Mouse (Mus musculus): ENCODE measurements around the gene Slc38a7. TPM values are rescaled to one million over a fixed set of nuclear protein-coding genes. Genes with fewer than 3 reads are reported as not detected.

Gene Slc38a7
- polyA plus RNA-seq, 1 experiment: 14.9 TPM

DNA sequence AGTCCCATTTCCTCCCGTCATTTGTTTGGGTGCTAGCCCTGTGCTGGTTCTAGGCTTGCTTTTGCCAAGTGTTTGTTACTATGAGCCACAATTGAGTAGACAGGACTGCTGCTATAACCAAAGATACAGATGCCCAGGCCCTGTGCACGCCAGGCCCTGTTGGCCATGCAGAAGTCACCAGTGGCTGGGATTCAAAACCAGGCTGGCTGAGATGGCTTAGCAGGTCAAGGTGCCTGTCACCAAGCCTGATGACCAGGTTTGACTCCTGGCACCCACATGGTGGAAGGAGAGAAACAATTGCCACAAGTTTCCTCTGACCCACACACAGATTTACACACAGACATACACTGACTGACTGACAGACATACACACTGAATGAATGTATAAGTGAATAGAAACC, 3.0 kb downstream of the Slc38a7 start:
- H3K27me3 ChIP-seq (ENCODE audit: control insufficient read depth, insufficient read depth, low read length): no peaks in the 10 kb centered on the region
- no peak overlapping the region for H3K27ac ChIP-seq (ENCODE audit: insufficient read depth, low read depth, low read length)
- 99% methylated on average over 2 of the region's 2 CpGs for WGBS
- no peak overlapping the region for H3K4me3 ChIP-seq (ENCODE audit: low read depth, low read length)
- H3K36me3 ChIP-seq (ENCODE audit: control insufficient read depth, insufficient read depth, low read length): peaks cover 6% of the 10 kb centered on the region; the same call in 1 of the 2 replicates
- H3K4me1 ChIP-seq (ENCODE audit: control insufficient read depth, insufficient read depth, insufficient read length, low read length): peaks cover 3% of the 10 kb centered on the region; the same call in 1 of the 2 replicates
- TF ChIP-seq POLR2A (IDR thresholded peaks at IDR 0.05; ENCODE audit: low read depth, low read length) (no peak), CTCF (IDR thresholded peaks at IDR 0.05; ENCODE audit: extremely low read depth, insufficient read length, insufficient replicate concordance, low read depth, low read length) (no peak)

DNA sequence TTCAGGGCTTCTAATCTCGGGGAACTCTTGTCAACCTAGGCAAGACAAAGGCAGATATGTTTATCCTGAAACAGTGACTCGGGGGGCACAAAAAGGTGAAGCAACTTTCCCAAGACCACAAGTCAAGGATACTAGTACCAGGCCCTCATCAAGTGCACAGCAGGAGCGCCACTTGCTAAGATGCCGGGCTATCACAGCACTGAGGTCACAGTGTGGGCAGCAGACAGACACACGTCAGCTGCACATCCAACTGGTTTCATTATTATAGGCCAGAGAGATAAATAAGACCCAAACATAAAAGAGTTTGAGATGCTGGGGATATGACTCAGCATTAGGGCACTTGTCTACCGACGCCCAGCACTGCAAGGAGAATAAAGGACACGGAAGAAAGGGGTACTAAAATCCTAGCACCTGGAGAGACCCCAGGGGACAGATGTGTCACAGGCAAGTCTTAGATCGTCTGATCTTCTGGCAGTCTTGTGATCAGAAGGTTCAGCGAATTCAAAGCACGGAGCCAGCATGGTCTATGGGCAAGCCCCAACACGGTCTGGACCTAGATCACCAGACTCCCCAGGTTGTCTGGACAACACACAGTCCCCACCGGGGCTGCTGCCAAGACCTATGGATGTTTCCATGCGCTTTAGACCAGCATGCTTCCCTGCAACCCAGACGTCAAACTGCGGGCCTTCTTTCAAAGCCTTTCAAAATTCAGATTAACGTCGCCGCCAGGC, 4.4 kb downstream of the Slc38a7 start:
- no peak overlapping the region for H3K27ac ChIP-seq (ENCODE audit: insufficient read depth, low read depth, low read length)
- no peak overlapping the region for H3K4me3 ChIP-seq (ENCODE audit: low read depth, low read length)
- peaks cover 3% of the 10 kb centered on the region; the same call in 1 of the 2 replicates for H3K4me1 ChIP-seq (ENCODE audit: control insufficient read depth, insufficient read depth, insufficient read length, low read length)
- TF ChIP-seq CTCF (IDR thresholded peaks at IDR 0.05; ENCODE audit: extremely low read depth, insufficient read length, insufficient replicate concordance, low read depth, low read length): no peak
- no peak for TF ChIP-seq POLR2A (IDR thresholded peaks at IDR 0.05; ENCODE audit: low read depth, low read length)
- no peaks in the 10 kb centered on the region for H3K27me3 ChIP-seq (ENCODE audit: control insufficient read depth, insufficient read depth, low read length)
- WGBS: 93% methylated on average over 19 of the region's 19 CpGs
- H3K36me3 ChIP-seq (ENCODE audit: control insufficient read depth, insufficient read depth, low read length): peaks cover 15% of the 10 kb centered on the region; the same call in 1 of the 2 replicates

DNA sequence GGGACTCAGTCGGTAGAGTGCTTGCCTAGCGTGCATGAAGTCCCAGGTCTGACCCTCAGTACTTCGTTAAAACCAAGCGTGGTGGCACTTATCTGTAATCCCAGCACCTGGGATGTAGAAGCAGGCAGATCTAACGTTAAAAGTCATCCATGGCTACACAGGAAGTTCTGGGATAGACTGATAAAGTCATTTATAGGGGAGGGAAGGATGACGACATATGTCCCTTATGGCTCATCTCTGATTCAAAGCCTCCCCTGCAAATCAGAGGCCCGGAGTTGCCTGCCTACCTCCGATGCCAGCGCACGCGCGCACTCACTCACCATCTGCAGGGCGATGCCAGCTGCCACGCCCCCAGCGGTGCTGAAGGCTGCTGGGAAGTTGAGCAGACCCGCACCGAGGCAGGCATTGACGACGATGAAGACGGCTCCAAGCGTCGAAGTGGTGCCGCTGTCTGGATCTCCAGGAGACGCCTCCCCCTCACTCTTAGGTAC, 5.2 kb downstream of the Slc38a7 start:
- peaks cover 17% of the 10 kb centered on the region; the same call in 1 of the 2 replicates for H3K36me3 ChIP-seq (ENCODE audit: control insufficient read depth, insufficient read depth, low read length)

DNA sequence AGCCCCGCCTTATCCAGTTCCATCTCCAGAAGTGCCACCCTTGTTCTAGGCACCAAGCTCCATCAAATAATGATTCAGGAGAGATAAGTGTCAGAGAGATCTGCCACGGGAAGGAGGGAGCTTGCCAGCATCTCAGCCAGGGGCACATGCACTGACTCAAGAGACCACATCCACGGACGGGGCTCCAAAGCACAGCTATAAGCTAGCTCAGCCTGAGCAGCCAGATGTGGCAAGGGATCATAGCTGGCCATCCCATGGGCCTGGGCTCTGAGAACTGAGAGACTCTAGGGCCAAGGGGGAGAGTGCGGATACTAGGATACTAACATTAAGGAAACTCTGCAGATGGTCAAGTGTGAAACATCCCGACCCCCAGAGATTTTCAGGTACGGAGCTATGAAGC, 8.3 kb downstream of the Slc38a7 start:
- WGBS: 91% methylated on average over 7 of the region's 7 CpGs
- TF ChIP-seq CTCF (IDR thresholded peaks at IDR 0.05; ENCODE audit: extremely low read depth, insufficient read length, insufficient replicate concordance, low read depth, low read length) (no peak), POLR2A (IDR thresholded peaks at IDR 0.05; ENCODE audit: low read depth, low read length) (no peak)
- Histone ChIP-seq H3K4me3 (ENCODE audit: low read depth, low read length) (no peak overlapping the region), H3K27me3 (ENCODE audit: control insufficient read depth, insufficient read depth, low read length) (no peaks in the 10 kb centered on the region), H3K27ac (ENCODE audit: insufficient read depth, low read depth, low read length) (no peak overlapping the region), H3K36me3 (ENCODE audit: control insufficient read depth, insufficient read depth, low read length) (peaks cover 26% of the 10 kb centered on the region), H3K4me1 (ENCODE audit: control insufficient read depth, insufficient read depth, insufficient read length, low read length) (no peaks in the 10 kb centered on the region)

More for the DNA sequence above, 5.2 kb downstream of the Slc38a7 start:
- H3K27ac ChIP-seq (ENCODE audit: insufficient read depth, low read depth, low read length): no peak overlapping the region
- no peaks in the 10 kb centered on the region for H3K27me3 ChIP-seq (ENCODE audit: control insufficient read depth, insufficient read depth, low read length)
- WGBS: 83% methylated on average over 24 of the region's 24 CpGs
- H3K4me3 ChIP-seq (ENCODE audit: low read depth, low read length): no peak overlapping the region
- peaks cover 3% of the 10 kb centered on the region; the same call in 1 of the 2 replicates for H3K4me1 ChIP-seq (ENCODE audit: control insufficient read depth, insufficient read depth, insufficient read length, low read length)
- no peak for TF ChIP-seq CTCF (IDR thresholded peaks at IDR 0.05; ENCODE audit: extremely low read depth, insufficient read length, insufficient replicate concordance, low read depth, low read length)
- TF ChIP-seq POLR2A (IDR thresholded peaks at IDR 0.05; ENCODE audit: low read depth, low read length): no peak

DNA sequence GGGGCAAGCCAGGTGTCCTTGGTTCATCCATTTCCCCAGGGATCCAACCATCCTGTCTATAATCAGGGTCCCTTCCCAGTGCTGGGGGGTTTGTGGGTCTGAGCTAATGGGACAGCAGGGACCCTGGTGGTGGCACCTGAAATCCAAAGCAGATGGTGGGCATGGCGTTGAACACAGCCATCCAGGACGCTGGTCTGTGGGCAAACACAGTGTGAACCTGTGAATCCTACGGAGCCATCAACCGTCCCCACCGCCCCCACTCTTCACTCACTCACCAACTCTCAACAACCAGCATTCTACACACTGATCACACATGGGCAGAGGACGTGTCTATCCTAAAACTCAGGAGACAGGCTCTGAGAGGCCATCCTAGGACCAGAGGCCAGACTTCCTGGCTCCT, 9.4 kb downstream of the Slc38a7 start:
- peaks cover 27% of the 10 kb centered on the region for H3K36me3 ChIP-seq (ENCODE audit: control insufficient read depth, insufficient read depth, low read length)
- WGBS: 95% methylated on average over 6 of the region's 6 CpGs

DNA sequence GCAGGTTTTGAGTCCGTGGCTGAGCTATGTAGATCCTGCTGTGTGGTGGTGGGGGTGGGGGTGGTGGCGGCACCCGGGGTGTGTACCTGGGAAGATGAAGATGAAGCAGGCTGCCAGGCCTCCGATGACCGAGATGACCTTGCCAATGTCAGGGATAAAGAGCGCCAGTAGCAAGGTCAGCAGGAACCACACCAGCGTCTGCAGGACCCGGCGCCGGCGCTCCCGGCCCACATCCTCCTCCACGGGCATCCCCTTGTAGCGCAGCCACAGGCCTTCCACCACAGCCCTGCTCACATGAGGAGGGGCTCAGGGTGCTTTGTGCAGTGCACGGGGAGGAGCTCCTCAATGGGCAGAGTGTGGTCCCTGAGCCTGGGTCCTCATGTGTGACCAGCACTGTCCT, 11.9 kb downstream of the Slc38a7 start:
- Histone ChIP-seq H3K36me3 (ENCODE audit: control insufficient read depth, insufficient read depth, low read length) (peaks cover 22% of the 10 kb centered on the region), H3K27me3 (ENCODE audit: control insufficient read depth, insufficient read depth, low read length) (no peaks in the 10 kb centered on the region), H3K27ac (ENCODE audit: insufficient read depth, low read depth, low read length) (no peak overlapping the region), H3K4me3 (ENCODE audit: low read depth, low read length) (no peak overlapping the region), H3K4me1 (ENCODE audit: control insufficient read depth, insufficient read depth, insufficient read length, low read length) (no peaks in the 10 kb centered on the region)
- WGBS: 91% methylated on average over 15 of the region's 15 CpGs
- TF ChIP-seq POLR2A (IDR thresholded peaks at IDR 0.05; ENCODE audit: low read depth, low read length): no peak
- TF ChIP-seq CTCF (IDR thresholded peaks at IDR 0.05; ENCODE audit: extremely low read depth, insufficient read length, insufficient replicate concordance, low read depth, low read length): no peak

More for the DNA sequence above, 9.4 kb downstream of the Slc38a7 start:
- Histone ChIP-seq H3K27ac (ENCODE audit: insufficient read depth, low read depth, low read length) (no peak overlapping the region), H3K4me1 (ENCODE audit: control insufficient read depth, insufficient read depth, insufficient read length, low read length) (no peaks in the 10 kb centered on the region), H3K4me3 (ENCODE audit: low read depth, low read length) (no peak overlapping the region), H3K27me3 (ENCODE audit: control insufficient read depth, insufficient read depth, low read length) (no peaks in the 10 kb centered on the region)
- TF ChIP-seq CTCF (IDR thresholded peaks at IDR 0.05; ENCODE audit: extremely low read depth, insufficient read length, insufficient replicate concordance, low read depth, low read length) (no peak), POLR2A (IDR thresholded peaks at IDR 0.05; ENCODE audit: low read depth, low read length) (no peak)

DNA sequence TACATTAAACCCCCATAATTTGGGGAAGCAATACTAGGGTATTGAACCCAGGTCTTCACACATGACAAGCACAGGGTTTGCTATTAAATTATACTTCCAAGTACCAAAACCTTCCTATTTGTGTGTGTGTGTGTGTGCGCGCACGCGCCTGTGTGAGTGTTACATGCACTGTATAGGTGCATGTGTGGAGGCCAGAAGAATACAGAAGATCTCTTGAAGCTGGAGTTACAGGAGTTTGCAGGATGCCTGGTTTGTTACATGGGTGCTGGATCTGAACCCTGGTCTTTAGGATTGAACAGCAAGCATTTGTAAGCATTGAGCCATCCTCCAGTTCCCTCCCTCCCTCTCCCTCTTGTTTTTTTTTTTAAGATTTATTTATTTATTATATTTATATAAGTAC, 14.1 kb downstream of the Slc38a7 start:
- H3K4me3 ChIP-seq (ENCODE audit: low read depth, low read length): no peak overlapping the region
- no peaks in the 10 kb centered on the region for H3K27me3 ChIP-seq (ENCODE audit: control insufficient read depth, insufficient read depth, low read length)
- peaks cover 16% of the 10 kb centered on the region for H3K36me3 ChIP-seq (ENCODE audit: control insufficient read depth, insufficient read depth, low read length)
- 98% methylated on average over 4 of the region's 4 CpGs for WGBS
- no peak for TF ChIP-seq POLR2A (IDR thresholded peaks at IDR 0.05; ENCODE audit: low read depth, low read length)
- H3K27ac ChIP-seq (ENCODE audit: insufficient read depth, low read depth, low read length): no peak overlapping the region
- no peaks in the 10 kb centered on the region for H3K4me1 ChIP-seq (ENCODE audit: control insufficient read depth, insufficient read depth, insufficient read length, low read length)

Measured in small intestine, adult 2 months (tissue).